Mouse (Mus musculus) kidney, embryonic 15.5 days (tissue): Measurements from ENCODE around the gene Gm21677. TPM values are rescaled to one million over a fixed set of nuclear protein-coding genes. Genes with fewer than 3 reads are reported as not detected.
"Not testable (repeated sequence)": the region's sequence is repeated elsewhere in the genome, so short reads cannot be mapped to it uniquely, and the experiment has no call there.

Source experiments
- ATAC-seq: fragments of 200-750 bp; cut with Nextera tagmentation; replicated peaks from 2 replicates; pipeline ENCODE4 v1.8.0; 2017; ENCODE audit warnings: moderate TSS enrichment; ENCODE audit not compliant: low FRiP score
- H3K27ac ChIP-seq: fragments of 300-500 bp; sonication (generic); 2 replicates; pipeline ENCODE4 v1.5.1; 2015; ENCODE audit warnings: mild to moderate bottlenecking, inconsistent platforms
- H3K27me3 ChIP-seq: fragments of 300-500 bp; sonication (generic); 2 replicates; pipeline ENCODE4 v1.6.1; 2015; ENCODE audit warnings: inconsistent platforms
- H3K36me3 ChIP-seq: fragments of 300-500 bp; sonication (generic); 2 replicates; pipeline ENCODE4 v1.6.1; 2015; ENCODE audit warnings: inconsistent platforms
- H3K4me1 ChIP-seq: fragments of 300-500 bp; sonication (generic); 2 replicates; pipeline ENCODE4 v1.6.1; 2015; ENCODE audit warnings: inconsistent platforms
- H3K4me2 ChIP-seq: fragments of 300-500 bp; sonication (generic); 2 replicates; pipeline ENCODE4 v1.6.1; 2015; ENCODE audit warnings: moderate library complexity, mild to moderate bottlenecking, inconsistent platforms
- H3K4me3 ChIP-seq: fragments of 300-500 bp; sonication (generic); replicated peaks from 2 replicates; pipeline ENCODE4 v1.5.1; 2015; ENCODE audit warnings: mild to moderate bottlenecking, inconsistent platforms
- H3K9ac ChIP-seq: fragments of 300-500 bp; sonication (generic); 2 replicates; pipeline ENCODE4 v1.6.1; 2015; ENCODE audit warnings: mild to moderate bottlenecking, inconsistent platforms
- H3K9me3 ChIP-seq: fragments of 300-500 bp; sonication (generic); replicated peaks from 2 replicates; pipeline ENCODE4 v1.6.1; 2016; ENCODE audit warnings: inconsistent platforms
- WGBS: fragments of 180-500 bp; shearing (Covaris S2); methylation state at CpG from one replicate; pipeline ENCODE4 v1.1.7; 2015; ENCODE audit warnings: mixed read lengths; 5-methylcytosine and 5-hydroxymethylcytosine counted together
- polyA plus RNA-seq: library from polyadenylated mRNA; unstranded; fragments of >200 nt; fragmentation: Nextera tagmentation; extraction: Ambion mirVana; gene quantifications from 2 replicates; pipeline ENCODE4 v1.2.1, GENCODE M21; 2015

The Gm21677 gene
- not detected in 2 replicates for polyA plus RNA-seq

GRCm38 (mm10) chrY:3306349-3306748 lies at the start of gene Gm21677:
TSS of gene Gm21677 (minus strand) at chrY:3306449.
- H3K4me2 ChIP-seq, H3K36me3 ChIP-seq, H3K27ac ChIP-seq, H3K4me3 ChIP-seq, H3K4me1 ChIP-seq, H3K27me3 ChIP-seq, H3K9ac ChIP-seq, H3K9me3 ChIP-seq, ATAC-seq: not testable (repeated sequence)
- WGBS: no CpG with 5 or more reads among the region's 9 CpGs

GRCm38 (mm10) chrY:3345229-3345628 lies 39.0 kb upstream of the Gm21677 start, which contains the start of gene Gm21693:
TSS of gene Gm21693 (minus strand) at chrY:3345329.
- H3K36me3 ChIP-seq, H3K27ac ChIP-seq, H3K4me3 ChIP-seq, H3K27me3 ChIP-seq, H3K4me1 ChIP-seq, H3K9me3 ChIP-seq, H3K9ac ChIP-seq, ATAC-seq, H3K4me2 ChIP-seq: not testable (repeated sequence)
- WGBS: no CpG with 5 or more reads among the region's 9 CpGs

- not testable (repeated sequence) for H3K27ac ChIP-seq, H3K4me2 ChIP-seq, H3K9me3 ChIP-seq, H3K27me3 ChIP-seq, H3K4me1 ChIP-seq, ATAC-seq, H3K4me3 ChIP-seq, H3K9ac ChIP-seq, H3K36me3 ChIP-seq
- WGBS: no CpG with 5 or more reads among the region's 11 CpGs
Measured at GRCm38 (mm10) chrY:3340661-3341060, 34.4 kb upstream of the Gm21677 start.

Other genes starting within 250 kb of the Gm21677 start
- not detected in 2 replicates for gene Gm21693, start 38.9 kb upstream of the Gm21677 start, polyA plus RNA-seq
- gene Gm21704, start 103.7 kb upstream of the Gm21677 start, polyA plus RNA-seq: not detected in 2 replicates
- gene Gm21708, start 103.7 kb upstream of the Gm21677 start, polyA plus RNA-seq: not detected in 2 replicates